Mouse (Mus musculus) T-helper 2 cell (primary cell): ENCODE results near the gene Zkscan8.
"Not testable (repeated sequence)": the region's sequence is repeated elsewhere in the genome, so short reads cannot be mapped to it uniquely, and the experiment has no call there.

Source experiments
- in situ Hi-C: fragments of 300-600 bp; cut with MboI, MseI; formaldehyde crosslinking; loops from one replicate; pipeline ENCODE4 v1.15.1; 2025; ENCODE audit warnings: high pct_unique_total_duplicates

Gene Zkscan8

DNA sequence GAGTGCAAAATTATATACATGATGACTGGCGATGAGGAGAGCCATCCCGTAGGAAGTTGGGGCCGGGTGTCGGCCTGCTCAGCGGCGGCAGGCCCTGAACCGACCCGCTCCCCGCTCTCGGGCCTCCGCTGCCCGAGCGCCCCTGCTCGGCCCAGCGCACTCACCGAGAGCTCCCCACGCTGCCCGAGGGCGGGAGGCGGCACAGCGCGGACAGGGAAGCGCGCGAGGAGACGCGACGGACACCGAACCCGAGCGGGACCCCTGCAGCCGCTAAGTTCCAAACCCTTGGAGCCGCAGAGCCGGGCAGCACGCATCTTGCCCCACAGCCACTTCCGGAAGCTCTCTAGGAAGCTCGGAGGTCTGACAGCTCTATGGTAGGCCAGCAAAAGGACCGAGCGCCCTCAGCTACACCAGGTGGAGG is at the start of gene Zkscan8:
Gene Zkscan8 (minus strand): TSS at position 340 of the 421 bp plus-strand sequence.
- in situ Hi-C loops = no loop called here

DNA sequence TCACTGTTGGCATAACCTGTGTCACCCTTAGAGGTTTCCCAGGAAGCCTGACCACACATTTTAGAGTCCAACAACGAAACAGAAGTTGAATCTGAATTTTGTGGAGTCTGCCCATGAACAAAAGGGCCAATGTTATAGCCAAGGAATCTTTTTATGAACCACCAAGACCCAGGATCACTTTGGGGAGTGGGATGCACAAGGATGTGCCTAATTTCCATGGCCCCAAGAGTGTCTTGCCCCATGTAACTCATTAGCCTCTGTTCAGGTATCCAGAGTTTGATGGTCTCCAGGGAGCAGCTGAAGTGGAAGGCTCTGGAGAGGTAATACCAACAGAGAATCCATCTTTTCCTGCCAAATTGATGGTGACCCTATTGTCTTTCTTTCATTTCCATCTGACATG is 28.9 kb upstream of the Zkscan8 start, which contains the start of gene Olfr1535:
Gene Olfr1535 (minus strand): TSS at position 101 of the 400 bp plus-strand sequence.
- in situ Hi-C loops = no loop called here

GRCm38 (mm10) chr13:21550416-21551110 is 19.6 kb upstream of the Zkscan8 start:
- in situ Hi-C loops = no loop called here

DNA sequence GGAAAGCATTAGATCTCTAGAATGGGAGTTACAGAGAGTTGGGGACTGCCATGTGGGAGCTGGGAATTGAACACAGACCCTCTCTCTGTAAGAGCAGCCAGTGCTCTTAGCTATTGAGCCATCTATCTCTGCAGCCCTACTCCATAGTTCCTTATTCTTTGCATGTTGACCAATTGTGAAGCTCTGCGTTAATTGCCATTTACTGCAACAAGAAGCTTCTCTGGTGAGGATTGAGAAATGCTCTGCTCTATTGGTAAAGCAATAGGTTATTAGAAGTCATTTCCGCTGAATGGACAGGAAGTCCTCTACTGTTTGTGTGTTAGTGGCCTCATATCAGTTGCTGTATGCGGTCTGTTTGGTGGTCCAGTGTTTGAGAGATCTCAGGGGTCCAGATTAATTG is 18.6 kb upstream of the Zkscan8 start:
- in situ Hi-C loops = no loop called here

DNA sequence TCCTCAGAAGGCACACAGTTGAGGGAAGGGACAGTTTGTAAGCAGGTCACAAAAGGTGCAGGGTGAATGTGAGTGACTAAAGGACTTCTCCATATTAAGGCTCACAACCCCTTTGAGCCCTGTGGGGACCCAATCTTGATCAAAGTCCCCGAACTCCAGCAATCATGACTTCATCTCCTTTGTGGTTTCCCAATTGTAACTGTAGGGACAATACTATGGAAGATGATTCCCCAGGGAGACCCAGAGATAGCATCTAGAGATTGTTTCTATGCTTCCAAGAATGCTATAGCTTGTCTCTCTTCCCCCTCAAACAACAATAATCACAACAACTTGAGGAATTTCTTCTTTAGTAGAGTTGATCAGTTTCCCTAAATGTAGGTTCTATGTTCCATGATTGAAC is 11.8 kb upstream of the Zkscan8 start, which contains the start of gene Olfr1366:
Gene Olfr1366 (minus strand): TSS at position 101 of the 400 bp plus-strand sequence.
- in situ Hi-C loops = no loop called here

GRCm38 (mm10) chr13:21530136-21530535 is 784 bp downstream of the Zkscan8 start:
- in situ Hi-C loops = no loop called here

GRCm38 (mm10) chr13:21506221-21506649 is 24.7 kb downstream of the Zkscan8 start:
- in situ Hi-C loops = no loop called here

DNA sequence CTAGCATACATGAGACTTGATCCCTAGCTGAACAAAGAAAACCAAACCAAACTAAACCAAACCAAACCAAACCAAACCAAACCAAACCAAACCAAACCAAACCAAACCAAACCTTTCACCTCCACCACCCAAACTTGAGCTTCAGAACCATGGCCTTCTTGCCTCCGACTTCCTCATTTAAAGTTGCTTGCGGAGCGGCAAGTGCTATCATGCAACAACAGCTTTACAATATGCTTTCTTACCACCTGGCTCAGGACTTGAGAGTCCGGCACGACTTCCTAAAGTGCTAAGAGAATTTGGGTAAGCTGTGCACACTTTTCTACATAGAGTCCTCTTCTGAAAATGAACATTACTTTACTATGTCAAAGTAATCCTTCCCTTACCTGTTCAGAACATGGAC is 28.6 kb downstream of the Zkscan8 start:
- in situ Hi-C loops = no loop called here

DNA sequence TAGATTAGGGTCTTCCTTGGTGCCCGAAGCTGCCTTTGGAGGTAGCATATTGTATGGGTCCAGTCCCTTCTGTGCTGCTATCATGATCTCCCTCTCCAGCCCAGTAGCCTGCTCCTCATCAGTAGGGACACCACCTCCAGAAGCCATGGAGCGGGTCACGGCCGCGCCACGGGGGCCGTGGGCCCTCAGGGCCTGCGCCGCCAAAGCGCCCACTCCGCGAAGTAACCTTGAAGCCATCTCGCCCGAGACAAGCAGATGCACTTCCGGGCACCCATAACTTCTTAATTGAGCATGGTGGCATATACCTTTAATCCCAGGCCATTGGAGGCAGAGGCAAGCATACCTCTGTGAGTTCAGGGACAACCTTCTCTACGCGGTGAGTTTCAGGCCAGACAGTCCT is 29.7 kb downstream of the Zkscan8 start, which contains the start of gene Gm11273:
Gene Gm11273 (minus strand): TSS at position 237 of the 400 bp plus-strand sequence.
- in situ Hi-C loops = not testable (repeated sequence)

GRCm38 (mm10) chr13:21495080-21495479 is 35.8 kb downstream of the Zkscan8 start, which contains the start of gene AK157302:
AK157302 (plus strand) TSS chr13:21495223.
- in situ Hi-C loops = no loop called here

DNA sequence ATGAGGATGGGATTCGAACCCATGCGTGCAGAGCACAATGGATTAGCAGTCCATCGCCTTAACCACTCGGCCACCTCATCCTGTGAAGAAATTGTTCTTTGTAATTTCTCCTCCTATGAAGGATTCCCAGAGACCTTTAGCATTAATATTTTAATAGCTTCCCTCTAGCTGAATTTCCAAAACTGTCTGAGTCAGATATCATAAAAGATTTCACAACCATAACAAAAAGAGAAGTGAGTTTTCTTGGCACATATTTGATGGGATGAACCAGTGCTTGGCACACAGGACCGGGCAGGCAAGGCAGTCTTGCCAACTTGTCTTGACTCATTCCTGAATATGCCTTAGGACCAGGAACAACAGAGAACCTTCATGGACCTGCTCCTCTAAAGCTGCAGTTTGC is 38.1 kb downstream of the Zkscan8 start:
- in situ Hi-C loops = no loop called here

DNA sequence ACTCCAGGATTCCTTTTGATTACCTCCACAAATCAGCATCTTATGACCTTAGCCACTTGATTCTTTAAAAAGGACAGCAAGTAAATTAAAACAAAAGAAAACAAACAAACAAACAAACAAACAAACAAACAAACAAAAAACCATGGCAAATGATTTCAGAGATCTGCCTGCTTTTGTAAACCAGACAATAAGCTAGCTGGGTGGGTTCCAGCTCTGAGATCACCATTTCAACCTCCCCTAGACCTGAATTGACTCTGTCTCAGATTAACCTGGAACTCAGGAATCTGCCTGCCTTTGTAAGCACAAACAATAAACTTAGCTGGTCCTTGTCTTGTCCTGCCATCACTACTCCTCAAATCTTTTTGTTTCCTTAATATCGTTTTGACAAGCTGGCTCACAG is 44.0 kb downstream of the Zkscan8 start:
- in situ Hi-C loops = no loop called here

DNA sequence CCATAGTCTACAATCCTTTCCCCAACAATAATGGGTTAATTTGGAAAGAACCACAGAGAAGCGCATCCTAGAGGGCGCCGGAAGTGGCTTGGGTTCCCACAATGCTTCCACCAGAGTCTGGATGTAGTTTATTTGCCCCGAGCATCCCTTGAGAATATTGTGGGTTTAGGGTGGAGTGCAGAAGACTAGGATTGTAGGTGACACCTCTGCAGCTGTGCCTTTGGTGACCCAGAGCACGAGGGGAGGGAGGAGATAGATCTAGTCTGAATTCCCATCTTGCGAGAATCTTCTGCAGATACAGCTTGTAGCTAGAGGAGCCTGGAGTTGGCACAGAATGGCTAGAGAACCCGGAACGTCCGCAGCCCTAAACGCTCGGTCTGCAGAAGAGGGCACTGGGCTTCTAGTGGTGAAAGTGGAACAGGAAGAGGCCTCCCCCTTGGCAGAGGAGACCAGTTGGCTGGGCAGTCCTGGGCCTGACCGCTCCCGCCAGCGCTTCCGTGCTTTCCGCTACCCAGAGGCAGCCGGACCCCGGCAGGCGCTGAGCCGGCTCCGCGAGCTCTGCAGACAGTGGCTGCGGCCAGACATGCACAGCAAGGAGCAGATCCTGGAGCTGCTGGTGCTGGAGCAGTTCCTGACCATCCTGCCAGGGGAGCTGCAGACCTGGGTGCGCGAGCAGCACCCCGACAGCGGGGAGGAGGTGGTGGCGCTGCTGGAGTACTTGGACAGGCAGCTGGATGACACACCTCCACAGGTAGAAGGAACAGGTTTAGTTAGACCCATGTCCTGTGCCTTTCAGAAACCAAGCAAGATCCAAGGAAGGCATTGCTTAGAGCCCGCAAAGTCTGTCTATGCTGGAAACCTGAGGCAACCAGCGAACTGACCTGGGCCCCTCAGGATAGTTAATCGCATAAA is 51.9 kb downstream of the Zkscan8 start, which contains the start of the genes Zkscan4 and Gm10065:
Gene Zkscan4 (plus strand): TSS at position 149 of the 912 bp plus-strand sequence.
Gene Gm10065 (minus strand): TSS at position 683 of the 912 bp plus-strand sequence.
- in situ Hi-C loops = not testable (repeated sequence)

GRCm38 (mm10) chr13:21472427-21472826 is 58.5 kb downstream of the Zkscan8 start:
- in situ Hi-C loops = no loop called here

GRCm38 (mm10) chr13:21469097-21469496 is 61.8 kb downstream of the Zkscan8 start:
- in situ Hi-C loops = no loop called here

DNA sequence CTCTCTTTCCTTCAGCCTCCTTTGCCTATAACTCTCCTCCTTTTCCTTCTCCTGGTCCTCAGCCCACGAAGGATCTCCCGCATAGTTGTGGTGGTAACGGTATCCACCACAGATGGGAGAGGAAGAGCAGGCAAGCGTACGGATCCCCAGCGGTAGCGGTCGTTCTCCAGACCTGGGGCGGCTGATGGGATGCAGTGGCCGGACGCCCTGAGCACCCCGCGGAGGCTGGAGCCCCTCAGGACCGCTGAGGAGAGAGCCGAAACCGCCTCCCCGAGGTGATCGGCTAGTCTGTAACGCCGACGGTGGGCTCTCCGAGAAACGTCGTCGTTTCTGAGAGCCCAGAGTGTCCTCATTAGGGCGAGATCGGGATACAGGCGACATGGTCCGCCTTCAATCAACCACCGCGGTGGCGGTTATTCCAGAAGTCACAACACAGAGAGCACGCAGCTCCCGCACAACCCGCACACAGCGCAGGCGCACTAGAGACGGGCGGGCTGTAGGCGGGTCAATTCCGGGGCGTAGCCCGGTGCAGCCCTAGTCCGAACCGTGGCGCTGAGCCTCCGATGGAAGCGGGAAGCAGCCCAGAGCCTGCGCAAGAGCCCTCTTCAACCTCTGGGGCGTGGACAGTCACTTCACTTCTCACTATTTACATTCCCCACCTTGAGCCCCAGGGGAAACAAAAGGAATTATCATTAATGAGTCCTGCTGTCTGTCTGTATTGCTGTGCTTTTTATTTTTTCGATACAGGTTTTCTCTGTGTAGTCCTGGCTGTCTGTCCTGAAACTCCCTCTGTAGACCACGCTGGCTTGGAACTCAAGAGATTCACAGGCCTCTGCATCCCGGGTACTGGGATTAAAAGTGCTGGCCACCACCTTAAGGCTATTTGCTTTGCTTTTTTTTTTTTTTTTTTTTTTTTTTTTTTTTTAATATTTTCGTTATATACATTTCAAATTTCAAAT is 62.6 kb downstream of the Zkscan8 start, which contains the start of gene Nkapl:
Gene Nkapl (minus strand): TSS at position 449 of the 959 bp plus-strand sequence.
- in situ Hi-C loops = no loop called here

GRCm38 (mm10) chr13:21467336-21467735 is 63.6 kb downstream of the Zkscan8 start:
- in situ Hi-C loops = no loop called here
